Mouse (Mus musculus) bone marrow, adult 2 months (tissue): ENCODE measurements around the gene Gm10491.

Experiments used
- CTCF ChIP-seq: fragments of 200-500 bp; IDR thresholded peaks from 2 replicates; pipeline ENCODE4 v1.5.1; 2011; ENCODE audit warnings: low read length, control low read depth; ENCODE audit not compliant: control insufficient read depth, insufficient read depth
- POLR2A ChIP-seq: fragments of 200-500 bp; IDR thresholded peaks from 2 replicates; pipeline ENCODE4 v1.6.1; 2011; ENCODE audit warnings: low read depth, mild to moderate bottlenecking, control low read depth, low read length, borderline replicate concordance; ENCODE audit not compliant: control insufficient read depth

GRCm38 (mm10) chrX:7936874-7937273 is 29.2 kb upstream of the Gm10491 start:
- TF ChIP-seq CTCF (no peak), POLR2A (no peak)
